21 mouse cellular contexts compared by ENCODE assay signal in the genomic region with DNA sequence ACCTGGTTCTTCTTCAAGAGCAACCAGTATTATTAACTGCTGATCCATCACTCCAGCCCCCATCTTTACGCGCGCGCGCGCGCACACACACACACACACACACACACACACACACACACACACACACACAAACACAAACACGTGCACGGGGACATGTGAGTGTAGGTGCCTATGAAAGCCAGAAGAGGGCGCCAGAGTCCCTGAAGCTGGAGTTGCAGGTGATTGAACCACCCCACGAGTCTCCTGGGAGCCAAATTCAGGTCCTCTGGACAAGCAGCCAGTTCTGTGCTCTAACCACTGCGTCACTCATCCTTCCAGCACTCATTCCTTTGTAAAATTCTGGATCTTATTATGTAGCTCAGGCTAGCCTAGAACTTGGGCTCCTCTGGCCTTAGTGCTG. TPM values are rescaled to one million over a fixed set of nuclear protein-coding genes. Genes with fewer than 3 reads are reported as not detected.
A peak's percentile ranks its signal among the peaks of the same experiment; 100 is the strongest.
DNase-seq lines count a peak whose midpoint lies in the region; ATAC-seq and TF ChIP-seq lines count a peak whose summit lies in the region.
"Had no signal": no experiment of that assay in that cellular context is flagged by ENCODE, and none has a peak within 500 bp of the region (broad histone marks: within the 10 kb centered on the region; RNA-seq: fewer than 3 reads in every experiment).

No protein-coding gene starts in this region.

- ATAC-seq in liver, embryonic 14.5 days (ENCODE audit: insufficient read depth), result no peak
- no peak for ATAC-seq in liver, embryonic 12.5 days
- ATAC-seq: forebrain, embryonic 15.5 days; hindbrain, embryonic 16.5 days had no signal

- TF ChIP-seq CTCF in liver, embryonic 14.5 days (IDR thresholded peaks at IDR 0.05; ENCODE audit: low read depth), result peak; percentile 60
- peak; percentile 74 for TF ChIP-seq CTCF in ES-Bruce4 (IDR thresholded peaks at IDR 0.05; ENCODE audit: low read depth, low read length)
- TF ChIP-seq CTCF in bone marrow, adult 2 months (IDR thresholded peaks at IDR 0.05; ENCODE audit: control insufficient read depth, insufficient read depth, low read length), result peak; percentile 27; the same call in 1 of the 2 replicates

- H3K4me3 ChIP-seq in liver, embryonic 14.5 days (ENCODE audit: insufficient read depth in 1 of 2, low read depth in 2 of 2, low read length in 2 of 2), result no peak overlapping the region
- no peak overlapping the region for H3K4me3 ChIP-seq in liver, embryonic 12.5 days
- H3K4me3 ChIP-seq in ES-Bruce4 (ENCODE audit: low read depth, low read length), result no peak overlapping the region
- H3K4me3 ChIP-seq in bone marrow, adult 2 months (replicated peaks; ENCODE audit: control insufficient read depth, low read depth, low read length), result no peak overlapping the region
- H3K4me3 ChIP-seq: embryonic facial prominence, embryonic 10.5 days; forebrain, embryonic 15.5 days; liver, embryonic 15.5 days; midbrain, embryonic 12.5 days had no signal

- no peak overlapping the region for H3K9ac ChIP-seq in liver, embryonic 14.5 days (replicated peaks)
- no peak overlapping the region for H3K9ac ChIP-seq in liver, embryonic 12.5 days
- H3K9ac ChIP-seq in ES-Bruce4 (ENCODE audit: low read depth, poor library complexity, severe bottlenecking), result no peak overlapping the region
- H3K9ac ChIP-seq: forebrain, embryonic 15.5 days; liver, embryonic 15.5 days; midbrain, embryonic 12.5 days had no signal

- no peak for TF ChIP-seq EP300 in liver, embryonic 14.5 days (IDR thresholded peaks at IDR 0.05; ENCODE audit: low read depth)
- TF ChIP-seq EP300 in ES-Bruce4 (IDR thresholded peaks at IDR 0.05; ENCODE audit: insufficient read depth, low read depth, low read length), result no peak

- no peaks in the 10 kb centered on the region for H3K27me3 ChIP-seq in liver, embryonic 14.5 days (ENCODE audit: control insufficient read depth, insufficient read depth, low read length)
- no peaks in the 10 kb centered on the region for H3K27me3 ChIP-seq in liver, embryonic 12.5 days (replicated peaks)
- no peaks in the 10 kb centered on the region for H3K27me3 ChIP-seq in ES-Bruce4 (ENCODE audit: control insufficient read depth, insufficient read depth, low read length, poor library complexity, severe bottlenecking)
- H3K27me3 ChIP-seq: forebrain, embryonic 15.5 days; liver, embryonic 15.5 days; midbrain, embryonic 12.5 days had no signal

- no peaks in the 10 kb centered on the region for H3K36me3 ChIP-seq in liver, embryonic 14.5 days (replicated peaks; ENCODE audit: control insufficient read depth, insufficient read depth, low read depth)
- H3K36me3 ChIP-seq in liver, embryonic 12.5 days, result no peaks in the 10 kb centered on the region
- no peaks in the 10 kb centered on the region for H3K36me3 ChIP-seq in ES-Bruce4 (ENCODE audit: control insufficient read depth, insufficient read depth, low read length, poor library complexity, severe bottlenecking)
- H3K36me3 ChIP-seq: embryonic facial prominence, embryonic 10.5 days; forebrain, embryonic 15.5 days; liver, embryonic 15.5 days; midbrain, embryonic 12.5 days had no signal

- TF ChIP-seq POLR2A in ES-Bruce4 (IDR thresholded peaks at IDR 0.05; ENCODE audit: insufficient read depth, low read length), result no peak
- TF ChIP-seq POLR2A in bone marrow, adult 2 months (IDR thresholded peaks at IDR 0.05; ENCODE audit: borderline replicate concordance, control insufficient read depth, low read depth, low read length), result no peak

- no peaks in the 10 kb centered on the region for H3K9me3 ChIP-seq in liver, embryonic 14.5 days (ENCODE audit: control insufficient read depth, low read length)
- no peaks in the 10 kb centered on the region for H3K9me3 ChIP-seq in liver, embryonic 12.5 days (replicated peaks)
- H3K9me3 ChIP-seq in ES-Bruce4 (replicated peaks; ENCODE audit: control insufficient read depth, insufficient read depth, low read length, poor library complexity, severe bottlenecking), result no peaks in the 10 kb centered on the region
- H3K9me3 ChIP-seq: embryonic facial prominence, embryonic 10.5 days; forebrain, embryonic 15.5 days; liver, embryonic 15.5 days; midbrain, embryonic 12.5 days had no signal

- WGBS in liver, embryonic 14.5 days (ENCODE audit: insufficient replicate concordance), result 85% methylated on average over 12 of the region's 12 CpGs
- 79% methylated on average over 12 of the region's 12 CpGs for WGBS in liver, embryonic 12.5 days (ENCODE audit: insufficient replicate concordance)
- 89% methylated on average over 12 of the region's 12 CpGs for WGBS in bone marrow, adult 2 months

- no peak for DNase-seq in liver, embryonic 14.5 days (ENCODE audit: low read depth in 3 of 3, low spot score in 3 of 3)
- peak; percentile 29 for DNase-seq in A20 (ENCODE audit: low read depth, low spot score)
- no peak for DNase-seq in ovary, adult 18-20 months (ENCODE audit: low spot score)
- DNase-seq in frontal cortex, postnatal 14 days (ENCODE audit: low spot score in 2 of 2), result no peak
- DNase-seq: adrenal gland, postnatal 36 days; cerebellum, adult 11 months; cerebellum, postnatal 10 days; gastrocnemius, postnatal 10 days; kidney, adult 18-20 months; kidney, postnatal 14 days; thymus, adult 18-20 months; thymus, postnatal 4 days had no signal

- H3K27ac ChIP-seq in liver, embryonic 14.5 days, result no peak overlapping the region
- no peak overlapping the region for H3K27ac ChIP-seq in liver, embryonic 12.5 days
- H3K27ac ChIP-seq in ES-Bruce4 (ENCODE audit: insufficient read depth, low read length), result no peak overlapping the region
- H3K27ac ChIP-seq in bone marrow, adult 2 months (ENCODE audit: control insufficient read depth, insufficient read depth, low read depth, low read length, poor library complexity), result no peak overlapping the region
- H3K27ac ChIP-seq: embryonic facial prominence, embryonic 10.5 days; forebrain, embryonic 15.5 days; liver, embryonic 15.5 days; midbrain, embryonic 12.5 days had no signal

- H3K4me2 ChIP-seq in liver, embryonic 14.5 days (ENCODE audit: low read depth), result no peak overlapping the region
- H3K4me2 ChIP-seq in liver, embryonic 12.5 days, result no peak overlapping the region
- H3K4me2 ChIP-seq: forebrain, embryonic 15.5 days; heart, embryonic 11.5 days; liver, embryonic 15.5 days; midbrain, embryonic 12.5 days had no signal

- no peaks in the 10 kb centered on the region for H3K4me1 ChIP-seq in liver, embryonic 14.5 days (replicated peaks; ENCODE audit: control insufficient read depth in 2 of 2, insufficient read depth in 2 of 2, low read length in 1 of 2)
- no peaks in the 10 kb centered on the region for H3K4me1 ChIP-seq in liver, embryonic 12.5 days
- H3K4me1 ChIP-seq in ES-Bruce4 (ENCODE audit: control insufficient read depth, insufficient read depth, low read length), result no peaks in the 10 kb centered on the region
- H3K4me1 ChIP-seq in bone marrow, adult 2 months (ENCODE audit: control insufficient read depth, insufficient read depth, low read length), result no peaks in the 10 kb centered on the region; the same call in 1 of the 2 replicates
- H3K4me1 ChIP-seq: embryonic facial prominence, embryonic 10.5 days; forebrain, embryonic 15.5 days; liver, embryonic 15.5 days; midbrain, embryonic 12.5 days had no signal

RNA-seq across cellular contexts. Expression of gene Cit, which starts 23.9 kb away (rescaled TPM):
- polyA plus RNA-seq in liver, embryonic 14.5 days (2012; rRNA removed), result 16.2 and 21.1 TPM in 2 replicates
- 24.5 and 27.9 TPM in 2 replicates for polyA plus RNA-seq in liver, embryonic 14.5 days (2014; fragmentation: Nextera tagmentation; extraction: Ambion mirVana)
- polyA plus RNA-seq in liver, embryonic 12.5 days (2016; fragmentation: Nextera tagmentation; extraction: Ambion mirVana), result 55.8 and 58.4 TPM in 2 replicates
- polyA plus RNA-seq in ES-Bruce4 (2011; ENCODE audit: insufficient read depth, insufficient read length, low read depth, missing spikeins), result 59.5 and 67.1 TPM in 2 replicates
- polyA plus RNA-seq in bone marrow, adult 2 months (2011; ENCODE audit: insufficient read depth, insufficient read length, low replicate concordance, missing spikeins), result 41.5 and 76.2 TPM in 2 replicates
